Mouse (Mus musculus): ENCODE data around the gene Olfr1472. TPM values are rescaled to one million over a fixed set of nuclear protein-coding genes. Genes with fewer than 3 reads are reported as not detected.

The Olfr1472 gene
- not detected for polyA plus RNA-seq (2014; fragmentation: Illumina TruSeq; extraction: RNeasy Lipid Tissue Mini Kit (QIAGEN cat#74804); ENCODE audit: low read depth, low replicate concordance)

GRCm38 (mm10) chr19:13455986-13456385 is at the start of gene Olfr1472:
Gene Olfr1472 (minus strand): TSS chr19:13456086.

GRCm38 (mm10) chr19:13500246-13500645 is 44.4 kb upstream of the Olfr1472 start, which contains the start of gene Olfr1477:
Gene Olfr1477 (plus strand): TSS chr19:13500546.

GRCm38 (mm10) chr19:13480096-13480495 is 24.2 kb upstream of the Olfr1472 start, which contains the start of gene Olfr1475:
Gene Olfr1475 (minus strand): TSS chr19:13480196.

GRCm38 (mm10) chr19:13469265-13469664 is 13.4 kb upstream of the Olfr1472 start, which contains the start of gene Olfr1474:
Gene Olfr1474 (plus strand): TSS chr19:13469565.

GRCm38 (mm10) chr19:13443109-13443508 is 12.8 kb downstream of the Olfr1472 start, which contains the start of gene Olfr1471:
Gene Olfr1471 (plus strand): TSS chr19:13443409.

GRCm38 (mm10) chr19:13407549-13407948 is 48.3 kb downstream of the Olfr1472 start, which contains the start of gene Olfr1469:
Gene Olfr1469 (plus strand): TSS chr19:13407849.

Other genes starting within 250 kb of the Olfr1472 start
- not detected for gene Olfr1463, start 224.8 kb downstream of the Olfr1472 start, polyA plus RNA-seq (2014; fragmentation: Illumina TruSeq; extraction: RNeasy Lipid Tissue Mini Kit (QIAGEN cat#74804); ENCODE audit: low read depth, low replicate concordance)
- gene Olfr1465, start 140.5 kb downstream of the Olfr1472 start, polyA plus RNA-seq (2014; fragmentation: Illumina TruSeq; extraction: RNeasy Lipid Tissue Mini Kit (QIAGEN cat#74804); ENCODE audit: low read depth, low replicate concordance) = not detected
- not detected for gene Olfr1466, start 117.2 kb downstream of the Olfr1472 start, polyA plus RNA-seq (2014; fragmentation: Illumina TruSeq; extraction: RNeasy Lipid Tissue Mini Kit (QIAGEN cat#74804); ENCODE audit: low read depth, low replicate concordance)
- gene Olfr1467, start 93.8 kb downstream of the Olfr1472 start, polyA plus RNA-seq (2014; fragmentation: Illumina TruSeq; extraction: RNeasy Lipid Tissue Mini Kit (QIAGEN cat#74804); ENCODE audit: low read depth, low replicate concordance) = not detected
- not detected for gene Olfr1469, start 48.2 kb downstream of the Olfr1472 start, polyA plus RNA-seq (2014; fragmentation: Illumina TruSeq; extraction: RNeasy Lipid Tissue Mini Kit (QIAGEN cat#74804); ENCODE audit: low read depth, low replicate concordance)
- not detected for gene Olfr1471, start 12.7 kb downstream of the Olfr1472 start, polyA plus RNA-seq (2014; fragmentation: Illumina TruSeq; extraction: RNeasy Lipid Tissue Mini Kit (QIAGEN cat#74804); ENCODE audit: low read depth, low replicate concordance)
- not detected for gene Olfr1474, start 13.5 kb upstream of the Olfr1472 start, polyA plus RNA-seq (2014; fragmentation: Illumina TruSeq; extraction: RNeasy Lipid Tissue Mini Kit (QIAGEN cat#74804); ENCODE audit: low read depth, low replicate concordance)
- gene Olfr1475, start 24.1 kb upstream of the Olfr1472 start, polyA plus RNA-seq (2014; fragmentation: Illumina TruSeq; extraction: RNeasy Lipid Tissue Mini Kit (QIAGEN cat#74804); ENCODE audit: low read depth, low replicate concordance) = not detected
- gene Olfr1477, start 44.5 kb upstream of the Olfr1472 start, polyA plus RNA-seq (2014; fragmentation: Illumina TruSeq; extraction: RNeasy Lipid Tissue Mini Kit (QIAGEN cat#74804); ENCODE audit: low read depth, low replicate concordance) = not detected
- gene Olfr1480, start 71.8 kb upstream of the Olfr1472 start, polyA plus RNA-seq (2014; fragmentation: Illumina TruSeq; extraction: RNeasy Lipid Tissue Mini Kit (QIAGEN cat#74804); ENCODE audit: low read depth, low replicate concordance) = not detected
- not detected for gene Olfr1484, start 127.4 kb upstream of the Olfr1472 start, polyA plus RNA-seq (2014; fragmentation: Illumina TruSeq; extraction: RNeasy Lipid Tissue Mini Kit (QIAGEN cat#74804); ENCODE audit: low read depth, low replicate concordance)
- gene Olfr1487, start 161.3 kb upstream of the Olfr1472 start, polyA plus RNA-seq (2014; fragmentation: Illumina TruSeq; extraction: RNeasy Lipid Tissue Mini Kit (QIAGEN cat#74804); ENCODE audit: low read depth, low replicate concordance) = not detected
- gene Olfr1489, start 175.5 kb upstream of the Olfr1472 start, polyA plus RNA-seq (2014; fragmentation: Illumina TruSeq; extraction: RNeasy Lipid Tissue Mini Kit (QIAGEN cat#74804); ENCODE audit: low read depth, low replicate concordance) = not detected
- not detected for gene Olfr1490, start 195.0 kb upstream of the Olfr1472 start, polyA plus RNA-seq (2014; fragmentation: Illumina TruSeq; extraction: RNeasy Lipid Tissue Mini Kit (QIAGEN cat#74804); ENCODE audit: low read depth, low replicate concordance)
- not detected for gene Olfr1491, start 241.2 kb upstream of the Olfr1472 start, polyA plus RNA-seq (2014; fragmentation: Illumina TruSeq; extraction: RNeasy Lipid Tissue Mini Kit (QIAGEN cat#74804); ENCODE audit: low read depth, low replicate concordance)

Data from sigmoid colon, adult 10 weeks (tissue).